Mouse (Mus musculus): ENCODE measurements around the gene Arhgap23. TPM values are rescaled to one million over a fixed set of nuclear protein-coding genes. Genes with fewer than 3 reads are reported as not detected.

The Arhgap23 gene
- total and polyA plus RNA-seq, 2 experiments: 2.8 to 13.6 TPM

DNA sequence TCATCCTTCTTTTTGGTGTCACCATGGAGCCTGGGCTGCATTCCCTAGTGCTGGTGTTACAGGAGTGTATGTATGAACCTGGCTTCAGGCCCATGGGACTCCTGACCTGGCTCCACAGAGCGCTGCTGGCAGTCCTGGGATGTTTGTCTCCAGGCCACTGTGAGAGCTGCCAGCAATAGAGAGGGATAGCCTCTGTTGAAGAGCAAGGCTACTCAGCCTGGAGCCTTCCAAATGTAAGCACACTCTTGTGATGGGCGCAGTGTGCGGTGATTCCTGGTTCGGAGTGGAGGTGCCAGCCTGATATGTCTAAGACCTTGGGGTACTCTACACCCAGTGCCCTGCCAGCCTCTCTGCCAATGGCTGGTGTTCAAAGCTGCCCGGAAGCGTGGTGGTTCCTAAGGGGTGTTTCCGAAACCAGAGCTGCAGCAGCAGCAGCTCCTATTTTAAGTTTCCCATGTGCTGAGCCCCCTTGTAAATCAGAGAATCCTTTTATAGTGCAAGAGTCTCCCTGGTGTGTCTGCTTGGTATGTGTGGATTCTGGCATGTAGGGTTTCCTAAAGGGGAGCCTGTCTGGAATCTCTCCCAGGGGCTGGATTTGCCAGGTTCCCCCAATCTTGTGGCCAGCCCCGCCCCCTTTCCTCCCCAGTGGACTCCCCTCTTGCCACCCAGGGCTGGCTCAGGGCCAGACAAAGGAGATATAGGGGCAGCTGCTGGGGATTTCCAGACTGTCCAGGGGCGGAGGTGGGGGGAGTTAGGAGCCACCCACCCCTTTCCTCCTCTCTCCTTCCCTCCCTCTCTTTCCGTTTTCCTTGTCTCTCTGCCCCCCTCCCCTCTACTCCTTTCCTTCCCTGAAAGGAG is 9.0 kb upstream of the Arhgap23 start:
- Histone ChIP-seq H3K36me3 (ENCODE audit: control insufficient read depth, insufficient read depth, low read length) (no peaks in the 10 kb centered on the region), H3K27ac (replicated peaks; ENCODE audit: insufficient read depth, low read depth, low read length) (no peak overlapping the region), H3K9ac (ENCODE audit: low read depth, low read length) (no peak overlapping the region), H3K4me1 (ENCODE audit: control insufficient read depth, insufficient read depth, low read length) (peaks cover 29% of the 10 kb centered on the region), H3K79me2 (ENCODE audit: control insufficient read depth, insufficient read depth, low read length) (no peaks in the 10 kb centered on the region), H3K27me3 (ENCODE audit: control insufficient read depth, insufficient read depth, low read length) (no peaks in the 10 kb centered on the region), H3K4me3 (ENCODE audit: insufficient read depth, low read depth, low read length) (no peak overlapping the region)
- WGBS: 31% methylated on average over 10 of the region's 10 CpGs
- peak; percentile 94 for DNase-seq (ENCODE audit: extremely low read depth, low read depth, low spot score)
- no peak for TF ChIP-seq CTCF (IDR thresholded peaks at IDR 0.05; ENCODE audit: low read depth, low read length)
- no peak for TF ChIP-seq POLR2A (IDR thresholded peaks at IDR 0.05; ENCODE audit: extremely low read depth, insufficient read depth, low read length)

DNA sequence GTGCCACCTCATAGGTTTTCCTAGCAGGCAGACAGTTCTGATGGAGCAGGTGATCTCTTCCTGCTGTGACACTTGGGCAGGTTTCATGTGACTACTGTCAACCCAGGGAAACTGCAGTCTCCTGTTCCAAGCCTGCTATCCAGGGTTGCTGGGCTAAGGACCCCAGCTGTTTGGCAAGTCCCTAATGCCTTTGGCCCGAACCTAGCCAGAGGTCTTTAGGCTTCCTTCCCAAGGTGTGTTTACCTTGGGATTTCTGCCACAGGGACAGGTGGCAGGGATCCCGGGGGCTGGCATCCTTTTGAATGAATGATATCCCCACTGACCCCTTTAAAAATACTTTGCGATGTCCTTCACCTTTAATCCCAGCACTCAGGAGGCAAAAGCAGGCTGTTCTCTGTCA is 7.9 kb upstream of the Arhgap23 start:
- Histone ChIP-seq H3K4me1 (ENCODE audit: control insufficient read depth, insufficient read depth, low read length) (peaks cover 29% of the 10 kb centered on the region), H3K9ac (ENCODE audit: low read depth, low read length) (no peak overlapping the region), H3K4me3 (ENCODE audit: insufficient read depth, low read depth, low read length) (no peak overlapping the region), H3K27me3 (ENCODE audit: control insufficient read depth, insufficient read depth, low read length) (no peaks in the 10 kb centered on the region), H3K27ac (replicated peaks; ENCODE audit: insufficient read depth, low read depth, low read length) (no peak overlapping the region), H3K36me3 (ENCODE audit: control insufficient read depth, insufficient read depth, low read length) (no peaks in the 10 kb centered on the region), H3K79me2 (ENCODE audit: control insufficient read depth, insufficient read depth, low read length) (no peaks in the 10 kb centered on the region)
- peak; percentile 77 for DNase-seq (ENCODE audit: extremely low read depth, low read depth, low spot score)
- TF ChIP-seq POLR2A (IDR thresholded peaks at IDR 0.05; ENCODE audit: extremely low read depth, insufficient read depth, low read length) (no peak), CTCF (IDR thresholded peaks at IDR 0.05; ENCODE audit: low read depth, low read length) (no peak)
- 27% methylated on average over 3 of the region's 3 CpGs for WGBS

DNA sequence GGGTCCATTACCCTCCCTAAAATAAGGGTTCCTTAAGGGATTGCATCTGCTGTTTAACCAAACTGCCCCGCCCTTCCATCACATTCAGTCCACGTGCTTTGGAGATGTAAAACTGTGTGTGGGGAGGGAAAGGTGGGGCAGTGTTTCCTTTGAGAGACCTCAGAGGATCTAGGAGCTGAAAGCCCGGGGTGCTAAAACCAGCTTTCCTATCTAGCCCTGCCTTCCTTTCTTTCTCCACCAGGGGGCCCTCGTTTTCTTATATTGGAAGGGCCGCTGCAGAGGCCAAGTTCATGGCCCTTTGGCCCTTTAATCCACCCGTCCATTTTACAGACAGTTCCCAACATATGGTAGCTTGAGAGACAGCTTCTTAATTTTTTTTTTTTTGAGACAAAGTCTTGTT is 7.2 kb upstream of the Arhgap23 start:
- 4% methylated on average over 6 of the region's 6 CpGs for WGBS
- peaks cover 29% of the 10 kb centered on the region for H3K4me1 ChIP-seq (ENCODE audit: control insufficient read depth, insufficient read depth, low read length)

DNA sequence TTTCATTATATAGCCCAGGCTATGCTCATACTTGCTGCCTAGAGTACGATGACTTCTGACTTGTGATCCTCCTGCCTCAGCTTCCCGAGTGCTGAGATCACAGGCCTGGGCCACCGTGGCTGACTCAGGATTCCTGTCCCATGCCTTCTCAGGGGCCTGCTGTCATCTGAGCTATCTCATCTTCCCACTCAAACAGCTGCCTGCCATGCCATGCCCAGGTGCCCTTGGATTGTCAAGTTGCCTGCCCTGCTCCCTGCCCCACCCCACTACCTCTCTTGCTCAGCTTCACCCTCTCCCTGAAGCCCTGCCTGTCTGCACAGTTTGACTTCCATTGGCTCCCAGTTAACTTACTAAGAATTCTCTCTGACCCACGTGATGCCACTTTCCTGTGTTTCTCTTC is 4.4 kb upstream of the Arhgap23 start:
- H3K36me3 ChIP-seq (ENCODE audit: control insufficient read depth, insufficient read depth, low read length): no peaks in the 10 kb centered on the region
- no peak overlapping the region for H3K9ac ChIP-seq (ENCODE audit: low read depth, low read length)
- no peaks in the 10 kb centered on the region for H3K27me3 ChIP-seq (ENCODE audit: control insufficient read depth, insufficient read depth, low read length)
- H3K27ac ChIP-seq (replicated peaks; ENCODE audit: insufficient read depth, low read depth, low read length): no peak overlapping the region
- H3K79me2 ChIP-seq (ENCODE audit: control insufficient read depth, insufficient read depth, low read length): 0 out of 2 replicates have a peak, but pooled peaks cover 5% of the 10 kb centered on the region
- no peak for TF ChIP-seq CTCF (IDR thresholded peaks at IDR 0.05; ENCODE audit: low read depth, low read length)
- no peak for TF ChIP-seq POLR2A (IDR thresholded peaks at IDR 0.05; ENCODE audit: extremely low read depth, insufficient read depth, low read length)
- DNase-seq (ENCODE audit: extremely low read depth, low read depth, low spot score): no peak
- peaks cover 17% of the 10 kb centered on the region for H3K4me1 ChIP-seq (ENCODE audit: control insufficient read depth, insufficient read depth, low read length)
- WGBS: 90% methylated on average over 4 of the region's 4 CpGs
- H3K4me3 ChIP-seq (ENCODE audit: insufficient read depth, low read depth, low read length): no peak overlapping the region

More for the DNA sequence above, 7.2 kb upstream of the Arhgap23 start:
- H3K36me3 ChIP-seq (ENCODE audit: control insufficient read depth, insufficient read depth, low read length): no peaks in the 10 kb centered on the region
- H3K27me3 ChIP-seq (ENCODE audit: control insufficient read depth, insufficient read depth, low read length): no peaks in the 10 kb centered on the region
- 0 out of 2 replicates have a peak overlapping the region, but pooled peaks have one; percentile 10 for H3K27ac ChIP-seq (replicated peaks; ENCODE audit: insufficient read depth, low read depth, low read length)
- no peak overlapping the region for H3K9ac ChIP-seq (ENCODE audit: low read depth, low read length)
- peak; percentile 57 for TF ChIP-seq CTCF (IDR thresholded peaks at IDR 0.05; ENCODE audit: low read depth, low read length)
- no peak for TF ChIP-seq POLR2A (IDR thresholded peaks at IDR 0.05; ENCODE audit: extremely low read depth, insufficient read depth, low read length)
- peak; percentile 69 for DNase-seq (ENCODE audit: extremely low read depth, low read depth, low spot score)
- no peak overlapping the region for H3K4me3 ChIP-seq (ENCODE audit: insufficient read depth, low read depth, low read length)
- H3K79me2 ChIP-seq (ENCODE audit: control insufficient read depth, insufficient read depth, low read length): no peaks in the 10 kb centered on the region

DNA sequence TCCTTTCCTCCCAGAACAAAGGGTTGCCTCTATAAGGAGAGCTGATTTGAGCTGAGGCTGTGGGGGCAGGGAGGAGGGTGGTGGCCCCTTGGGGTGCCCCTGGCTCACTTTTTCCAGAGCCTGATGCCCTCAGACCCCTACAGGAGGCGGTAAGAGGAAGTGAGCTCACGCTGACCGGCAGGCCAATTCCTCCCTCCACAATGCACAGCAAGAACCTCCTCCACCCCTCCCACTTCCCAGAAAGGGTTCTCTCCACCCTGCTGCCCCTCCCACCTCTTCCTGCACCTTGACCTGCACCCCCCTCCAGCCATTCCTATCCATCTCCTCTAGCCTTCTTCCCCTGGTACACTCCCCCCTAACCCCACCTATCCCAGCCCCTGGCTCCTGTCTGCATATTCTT is 3.2 kb upstream of the Arhgap23 start:
- no peak for TF ChIP-seq POLR2A (IDR thresholded peaks at IDR 0.05; ENCODE audit: extremely low read depth, insufficient read depth, low read length)
- TF ChIP-seq CTCF (IDR thresholded peaks at IDR 0.05; ENCODE audit: low read depth, low read length): no peak
- no peak for DNase-seq (ENCODE audit: extremely low read depth, low read depth, low spot score)
- Histone ChIP-seq H3K27me3 (ENCODE audit: control insufficient read depth, insufficient read depth, low read length) (no peaks in the 10 kb centered on the region), H3K4me3 (ENCODE audit: insufficient read depth, low read depth, low read length) (no peak overlapping the region), H3K79me2 (ENCODE audit: control insufficient read depth, insufficient read depth, low read length) (0 out of 2 replicates have a peak, but pooled peaks cover 5% of the 10 kb centered on the region), H3K4me1 (ENCODE audit: control insufficient read depth, insufficient read depth, low read length) (peaks cover 9% of the 10 kb centered on the region), H3K9ac (ENCODE audit: low read depth, low read length) (no peak overlapping the region), H3K36me3 (ENCODE audit: control insufficient read depth, insufficient read depth, low read length) (no peaks in the 10 kb centered on the region), H3K27ac (replicated peaks; ENCODE audit: insufficient read depth, low read depth, low read length) (no peak overlapping the region)
- WGBS: 58% methylated on average over 3 of the region's 3 CpGs

Measured in liver, adult 2 months (tissue).